Mouse (Mus musculus) heart, embryonic 14.5 days (tissue): ENCODE measurements around the gene Gad2. TPM values are rescaled to one million over a fixed set of nuclear protein-coding genes. Genes with fewer than 3 reads are reported as not detected.

Source experiments
- ATAC-seq: fragments of 200-750 bp; cut with Nextera tagmentation; 2 replicates; pipeline ENCODE4 v1.8.0; 2017; ENCODE audit warnings: low read depth, moderate TSS enrichment; ENCODE audit not compliant: insufficient number of reproducible peaks, insufficient read depth, low FRiP score
- H3K27ac ChIP-seq, 2 experiments: fragments of 200-500 bp in 1 of 2; fragments of 300-500 bp in 1 of 2; sonication (generic) in 1 of 2; replicated peaks in 1 of 2; 2 replicates each; pipeline ENCODE4 v1.5.1; 2012 to 2014; ENCODE audit warnings: low read depth in 2 of 2, low read length in 2 of 2, control low read depth in 1 of 2, mild to moderate bottlenecking in 1 of 2, mixed read lengths in 1 of 2; ENCODE audit not compliant: control insufficient read depth in 1 of 2, insufficient read depth in 1 of 2
- H3K27me3 ChIP-seq: fragments of 300-500 bp; sonication (generic); 2 replicates; pipeline ENCODE4 v1.6.1; 2014; ENCODE audit warnings: mild to moderate bottlenecking, low read length, control low read depth; ENCODE audit not compliant: control insufficient read depth, insufficient read depth
- H3K36me3 ChIP-seq: fragments of 300-500 bp; sonication (generic); 2 replicates; pipeline ENCODE4 v1.6.1; 2014; ENCODE audit warnings: mild to moderate bottlenecking, control low read depth, low read length, mixed read lengths; ENCODE audit not compliant: control insufficient read depth, insufficient read depth
- H3K4me1 ChIP-seq, 2 experiments: fragments of 200-500 bp in 1 of 2; fragments of 300-500 bp in 1 of 2; sonication (generic) in 1 of 2; 2 replicates each; pipeline ENCODE4 v1.6.1; 2012 to 2014; ENCODE audit warnings: low read length in 2 of 2, control low read depth in 1 of 2, mixed read lengths in 1 of 2; ENCODE audit not compliant: control insufficient read depth in 2 of 2, insufficient read depth in 2 of 2
- H3K4me2 ChIP-seq: fragments of 300-500 bp; sonication (generic); 2 replicates; pipeline ENCODE4 v1.6.1; 2014; ENCODE audit warnings: mild to moderate bottlenecking, low read length
- H3K4me3 ChIP-seq, 2 experiments: fragments of 200-500 bp in 1 of 2; fragments of 300-500 bp in 1 of 2; sonication (generic) in 1 of 2; 2 replicates each; pipeline ENCODE4 v1.5.1; 2012 to 2014; ENCODE audit warnings: low read length in 2 of 2, mild to moderate bottlenecking in 2 of 2, control low read depth in 1 of 2, low read depth in 1 of 2, moderate library complexity in 1 of 2; ENCODE audit not compliant: control insufficient read depth in 1 of 2, insufficient read depth in 1 of 2
- H3K9ac ChIP-seq: fragments of 300-500 bp; sonication (generic); 2 replicates; pipeline ENCODE4 v1.6.1; 2014; ENCODE audit warnings: mild to moderate bottlenecking, low read length
- H3K9me3 ChIP-seq: fragments of 300-500 bp; sonication (generic); 2 replicates; pipeline ENCODE4 v1.6.1; 2016; ENCODE audit warnings: low read length, control low read depth; ENCODE audit not compliant: control insufficient read depth
- WGBS: fragments of 180-500 bp; shearing (Covaris S2); extraction: QIAGEN DNeasy Blood & Tissue Kit; methylation state at CpG from one replicate; pipeline ENCODE4 v1.1.7; 2014; 5-methylcytosine and 5-hydroxymethylcytosine counted together
- polyA plus RNA-seq: library from polyadenylated mRNA; unstranded; fragments of >200 nt; fragmentation: Nextera tagmentation; extraction: Ambion mirVana; gene quantifications from 2 replicates; pipeline ENCODE4 v1.2.1, GENCODE M21; 2014

Gene Gad2
- polyA plus RNA-seq, 1 experiment from 2014 or later = 0.68 TPM

DNA sequence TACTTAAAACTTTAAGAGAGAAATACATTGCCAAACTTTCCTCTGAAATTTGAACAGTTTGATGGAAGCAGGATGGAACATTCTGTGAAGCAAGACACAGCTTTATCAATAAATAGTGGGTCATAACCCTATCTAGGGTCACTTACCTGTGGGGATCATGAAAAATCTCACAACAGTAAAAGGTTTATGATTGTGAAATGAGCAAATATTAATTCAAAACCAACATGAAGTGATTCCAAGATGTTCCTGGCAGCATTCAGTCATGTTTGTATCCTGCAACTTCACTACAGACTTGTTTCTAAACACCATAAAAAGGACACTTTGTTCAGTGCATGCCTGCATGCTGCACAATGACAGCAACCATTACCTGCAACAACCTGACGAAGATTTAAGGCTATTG, 41.7 kb downstream of the Gad2 start:
- ATAC-seq = no peak

DNA sequence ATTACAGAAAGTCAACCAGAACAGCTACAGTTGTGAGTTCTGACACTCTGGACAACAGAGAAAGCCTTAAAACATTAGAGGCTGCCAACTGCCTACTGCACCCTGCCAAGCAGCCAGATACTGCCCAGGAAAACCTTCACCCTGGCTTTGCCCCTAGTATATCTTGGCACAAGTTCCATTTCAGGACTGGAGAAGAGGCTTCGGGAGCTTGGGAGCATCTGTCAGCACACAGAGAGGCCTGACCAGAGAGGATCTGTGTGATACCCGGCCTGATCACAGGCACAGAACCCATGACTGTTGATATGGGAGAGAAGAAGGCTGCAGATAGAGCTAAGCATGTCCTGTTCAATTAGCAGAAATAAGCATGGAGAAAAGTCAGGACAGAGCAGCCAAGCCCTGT, 48.4 kb downstream of the Gad2 start:
- H3K4me2 ChIP-seq = no peak overlapping the region
- H3K4me3 ChIP-seq = no peak overlapping the region
- H3K9ac ChIP-seq = no peak overlapping the region
- no peaks in the 10 kb centered on the region for H3K27me3 ChIP-seq
- 37% methylated on average over 2 of the region's 2 CpGs for WGBS
- H3K36me3 ChIP-seq = no peaks in the 10 kb centered on the region
- no peaks in the 10 kb centered on the region for H3K4me1 ChIP-seq
- no peak overlapping the region for H3K27ac ChIP-seq
- peak; percentile 56; the same call in 1 of the 2 replicates for ATAC-seq
- H3K9me3 ChIP-seq = no peaks in the 10 kb centered on the region

More for the DNA sequence above, 41.7 kb downstream of the Gad2 start:
- no peaks in the 10 kb centered on the region for H3K4me1 ChIP-seq
- no peak overlapping the region for H3K27ac ChIP-seq
- H3K4me2 ChIP-seq = no peak overlapping the region
- no peak overlapping the region for H3K9ac ChIP-seq
- no peaks in the 10 kb centered on the region for H3K9me3 ChIP-seq
- H3K36me3 ChIP-seq = no peaks in the 10 kb centered on the region
- H3K4me3 ChIP-seq = no peak overlapping the region
- H3K27me3 ChIP-seq = no peaks in the 10 kb centered on the region
- 65% methylated on average over 1 of the region's 1 CpGs for WGBS

DNA sequence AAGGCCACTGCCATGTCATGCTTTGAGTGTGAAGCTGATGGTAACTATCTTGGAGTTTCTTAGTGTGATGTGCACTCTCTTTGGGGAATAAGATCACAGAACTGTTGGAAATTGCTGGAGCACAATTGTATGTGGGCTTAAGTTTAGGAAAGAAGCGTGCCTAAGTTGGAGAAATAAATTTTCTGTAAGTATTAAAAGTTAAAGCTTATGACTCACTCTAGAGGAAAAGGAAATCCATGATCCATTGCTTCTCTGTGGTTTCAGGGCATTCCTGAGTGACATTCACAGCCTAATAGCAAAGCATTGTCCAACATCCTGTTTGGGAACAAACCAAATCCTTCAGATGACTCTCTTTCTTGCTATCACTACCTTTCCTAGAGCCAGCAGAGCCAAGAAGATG, 49.3 kb downstream of the Gad2 start:
- H3K4me2 ChIP-seq = no peak overlapping the region
- no peaks in the 10 kb centered on the region for H3K27me3 ChIP-seq
- H3K9me3 ChIP-seq = no peaks in the 10 kb centered on the region
- ATAC-seq = no peak
- WGBS = 49% methylated on average over 1 of the region's 1 CpGs
- H3K4me1 ChIP-seq = no peaks in the 10 kb centered on the region
- no peak overlapping the region for H3K27ac ChIP-seq
- H3K36me3 ChIP-seq = no peaks in the 10 kb centered on the region
- no peak overlapping the region for H3K9ac ChIP-seq
- H3K4me3 ChIP-seq = no peak overlapping the region

DNA sequence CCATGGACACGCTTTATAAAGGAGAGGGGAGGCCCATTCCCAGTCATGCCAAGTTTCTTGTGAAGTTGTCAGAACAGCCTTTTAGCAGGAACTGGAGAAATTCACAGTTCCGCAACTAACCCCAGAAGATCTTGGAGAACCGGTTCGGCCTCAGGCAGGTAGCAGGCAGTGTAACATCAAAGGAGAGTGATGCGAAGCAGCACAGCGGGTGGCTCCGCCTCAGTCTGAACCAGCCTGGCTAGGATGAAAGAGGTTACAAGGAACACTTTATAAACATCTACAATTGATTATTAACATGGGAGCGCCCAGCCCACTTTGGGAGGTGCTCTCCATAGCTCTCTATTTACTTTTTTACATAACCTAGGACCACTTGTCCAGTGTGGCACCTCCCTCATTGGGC, 55.1 kb downstream of the Gad2 start:
- 36% methylated on average over 8 of the region's 8 CpGs for WGBS
- ATAC-seq = no peak

DNA sequence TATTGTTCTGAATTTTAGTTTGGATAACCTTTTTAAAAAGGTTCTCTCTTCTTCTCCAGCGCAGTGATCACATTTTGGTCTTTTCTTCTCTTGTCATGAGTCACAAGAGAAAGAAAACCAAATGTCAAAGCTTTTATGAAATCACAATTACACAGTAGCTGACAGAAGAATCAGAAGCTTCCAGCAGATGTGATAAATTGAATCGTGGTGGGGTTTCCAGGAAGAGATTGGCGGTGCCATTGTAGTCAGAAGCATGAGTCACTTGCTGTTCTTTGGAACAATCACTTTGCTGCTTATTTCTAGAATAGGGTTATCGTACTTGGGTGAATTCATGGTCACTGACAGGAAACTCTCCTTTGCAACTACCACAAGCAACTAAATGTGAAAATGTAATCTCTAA, 57.9 kb downstream of the Gad2 start:
- no peaks in the 10 kb centered on the region for H3K9me3 ChIP-seq
- H3K27ac ChIP-seq = no peak overlapping the region
- H3K9ac ChIP-seq = no peak overlapping the region
- ATAC-seq = no peak
- no peaks in the 10 kb centered on the region for H3K4me1 ChIP-seq
- no peaks in the 10 kb centered on the region for H3K27me3 ChIP-seq
- no peaks in the 10 kb centered on the region for H3K36me3 ChIP-seq
- WGBS = 47% methylated on average over 4 of the region's 4 CpGs
- no peak overlapping the region for H3K4me3 ChIP-seq
- no peak overlapping the region for H3K4me2 ChIP-seq

More for the DNA sequence above, 55.1 kb downstream of the Gad2 start:
- Histone ChIP-seq H3K4me1 (no peaks in the 10 kb centered on the region), H3K27ac (no peak overlapping the region), H3K4me3 (no peak overlapping the region), H3K4me2 (no peak overlapping the region), H3K9me3 (no peaks in the 10 kb centered on the region), H3K27me3 (no peaks in the 10 kb centered on the region), H3K36me3 (no peaks in the 10 kb centered on the region), H3K9ac (no peak overlapping the region)

DNA sequence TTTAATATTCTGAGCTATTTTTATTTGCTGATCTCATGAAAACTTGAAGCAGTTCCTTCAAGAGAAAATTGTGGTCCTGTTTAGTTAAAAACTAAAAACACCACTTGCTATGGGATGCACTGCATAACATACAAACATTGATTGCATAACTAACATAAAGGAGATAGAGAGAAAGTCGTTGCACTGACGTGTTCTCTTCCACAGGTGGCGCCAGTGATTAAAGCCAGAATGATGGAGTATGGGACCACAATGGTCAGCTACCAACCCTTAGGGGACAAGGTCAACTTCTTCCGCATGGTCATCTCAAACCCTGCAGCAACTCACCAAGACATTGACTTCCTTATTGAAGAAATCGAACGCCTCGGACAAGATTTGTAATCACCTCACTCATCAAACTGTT, 68.0 kb downstream of the Gad2 start:
- Histone ChIP-seq H3K36me3 (no peaks in the 10 kb centered on the region), H3K27ac (no peak overlapping the region), H3K9ac (no peak overlapping the region), H3K9me3 (no peaks in the 10 kb centered on the region), H3K4me1 (no peaks in the 10 kb centered on the region), H3K4me3 (no peak overlapping the region), H3K4me2 (no peak overlapping the region), H3K27me3 (no peaks in the 10 kb centered on the region)
- ATAC-seq = no peak
- 76% methylated on average over 7 of the region's 7 CpGs for WGBS

DNA sequence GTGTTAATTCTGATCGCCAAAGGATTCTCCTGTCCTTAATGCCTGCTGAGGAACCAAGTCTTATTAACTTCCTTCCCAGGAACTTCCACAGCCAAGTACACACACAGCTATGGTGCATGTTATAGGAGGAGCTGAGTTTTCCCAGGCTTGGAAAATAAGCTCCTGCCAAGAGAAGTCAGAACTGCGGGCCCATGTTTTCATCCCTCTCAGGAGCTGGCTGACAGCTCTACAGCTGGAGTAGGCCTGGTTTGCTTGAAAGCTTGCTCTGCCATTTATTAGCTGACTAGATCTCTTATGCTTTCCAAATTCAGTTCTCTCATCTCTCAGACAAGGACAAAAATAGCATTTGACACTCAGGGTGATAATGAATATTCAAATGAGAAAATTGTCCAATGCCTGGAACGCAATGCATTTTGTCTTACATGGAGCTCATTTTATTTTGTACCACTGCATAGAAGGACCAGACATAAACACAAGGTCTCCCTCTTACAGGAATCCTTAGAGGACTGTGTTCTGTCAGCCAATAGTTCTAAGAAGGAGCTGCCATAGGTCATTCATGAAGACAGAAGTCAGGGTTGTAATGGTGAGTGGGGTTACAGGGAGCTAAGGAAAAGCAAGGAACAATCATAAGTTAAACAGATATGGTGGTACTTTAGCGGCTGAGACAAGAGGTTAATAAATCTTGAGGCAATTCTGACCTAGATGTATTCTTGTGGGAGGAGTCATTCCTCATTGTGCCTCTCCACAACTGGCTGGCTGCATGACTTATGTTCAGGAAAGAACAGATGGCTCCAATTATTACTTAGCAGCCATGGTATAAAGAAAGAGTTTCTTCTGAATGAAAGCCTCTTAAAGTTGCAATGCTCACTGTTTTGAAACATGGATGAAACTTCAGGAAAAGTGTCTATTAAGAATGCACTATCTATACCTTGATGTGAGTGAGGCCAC, 83.0 kb downstream of the Gad2 start:
- Histone ChIP-seq H3K4me3 (no peak overlapping the region), H3K4me1 (no peaks in the 10 kb centered on the region), H3K36me3 (no peaks in the 10 kb centered on the region), H3K27me3 (no peaks in the 10 kb centered on the region), H3K9ac (no peak overlapping the region), H3K4me2 (no peak overlapping the region), H3K27ac (no peak overlapping the region), H3K9me3 (no peaks in the 10 kb centered on the region)
- no peak for ATAC-seq
- 56% methylated on average over 4 of the region's 4 CpGs for WGBS

DNA sequence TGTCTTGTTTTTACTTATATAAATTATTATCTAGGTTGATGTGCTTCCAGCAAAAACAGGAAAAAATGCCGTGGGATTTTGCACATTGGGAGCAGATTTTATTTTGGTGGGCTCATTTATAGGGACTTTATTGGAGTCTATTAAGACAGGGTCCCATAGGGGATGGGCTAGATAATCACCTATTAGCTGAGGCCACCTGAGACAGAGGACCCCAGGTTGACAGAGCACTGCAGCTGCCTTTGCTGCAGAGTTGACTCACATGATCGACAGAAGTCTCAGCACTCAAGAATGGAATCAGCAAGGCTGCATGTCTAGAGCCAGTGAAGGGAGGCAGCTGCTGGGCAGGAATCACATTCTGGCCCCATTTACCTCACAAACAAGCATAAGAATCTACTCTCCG, 84.2 kb downstream of the Gad2 start:
- H3K36me3 ChIP-seq = no peaks in the 10 kb centered on the region
- H3K27ac ChIP-seq = no peak overlapping the region
- no peaks in the 10 kb centered on the region for H3K27me3 ChIP-seq
- no peaks in the 10 kb centered on the region for H3K9me3 ChIP-seq
- no peaks in the 10 kb centered on the region for H3K4me1 ChIP-seq
- no peak overlapping the region for H3K9ac ChIP-seq
- H3K4me3 ChIP-seq = no peak overlapping the region
- 65% methylated on average over 3 of the region's 3 CpGs for WGBS
- H3K4me2 ChIP-seq = no peak overlapping the region
- ATAC-seq = no peak
